Mouse (Mus musculus): ENCODE data around the gene Sp4.

Gene Sp4

DNA sequence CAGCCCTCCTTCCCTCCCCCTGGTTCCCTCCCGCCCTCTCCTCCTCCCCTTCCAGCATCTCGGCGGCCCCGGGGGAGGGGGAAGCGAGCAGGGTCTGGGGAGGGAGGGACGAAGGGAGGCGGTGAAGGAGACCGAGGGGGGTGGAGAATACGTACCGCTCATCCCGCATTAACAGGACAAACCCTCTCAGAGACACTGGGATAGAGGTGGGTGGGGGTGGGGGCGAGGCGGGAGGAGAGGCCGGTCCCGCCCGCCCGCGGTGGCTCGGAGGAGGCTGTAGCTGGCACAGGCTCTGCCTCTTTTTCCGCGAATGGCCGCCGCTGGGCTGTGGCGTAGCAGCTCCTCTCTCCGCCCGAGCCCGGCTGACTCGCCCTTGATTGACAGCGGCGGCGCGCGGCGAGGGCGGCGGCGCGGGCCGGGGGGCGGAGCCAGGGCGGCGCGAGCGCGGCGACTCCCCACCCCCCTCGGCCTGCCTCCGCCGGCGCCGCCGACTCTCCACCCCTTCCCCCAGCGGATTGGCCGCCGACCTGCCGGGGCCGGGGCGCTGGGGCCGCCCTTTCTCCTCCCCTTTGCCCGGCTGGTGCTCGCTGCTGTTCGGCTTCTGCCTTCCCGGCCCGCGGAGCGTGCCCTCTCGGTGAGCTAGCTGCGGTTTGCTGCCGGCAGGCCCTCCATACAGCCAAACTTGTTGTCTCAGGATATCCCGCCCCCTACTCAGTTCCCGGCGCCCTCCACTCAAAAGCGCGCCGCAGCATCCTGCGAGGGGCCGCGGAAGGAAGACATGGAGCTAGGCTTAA, at the start of gene Sp4:
Gene Sp4, minus strand, starts transcription at position 369 of the 794 bp plus-strand sequence.
- peak; percentile 68 for DNase-seq (ENCODE audit: low read depth, low spot score)

- no peak for DNase-seq (ENCODE audit: low read depth, low spot score)
These were observed 37.9 kb upstream of the Sp4 start for GRCm38 (mm10) chr12:118339107-118339506.

- DNase-seq (ENCODE audit: low read depth, low spot score) = no peak
These were observed 37.0 kb upstream of the Sp4 start for GRCm38 (mm10) chr12:118338243-118338642.

GRCm38 (mm10) chr12:118337291-118337690, 36.1 kb upstream of the Sp4 start:
- DNase-seq (ENCODE audit: low read depth, low spot score) = no peak

GRCm38 (mm10) chr12:118328739-118329249, 27.6 kb upstream of the Sp4 start:
- no peak for DNase-seq (ENCODE audit: low read depth, low spot score)

DNA sequence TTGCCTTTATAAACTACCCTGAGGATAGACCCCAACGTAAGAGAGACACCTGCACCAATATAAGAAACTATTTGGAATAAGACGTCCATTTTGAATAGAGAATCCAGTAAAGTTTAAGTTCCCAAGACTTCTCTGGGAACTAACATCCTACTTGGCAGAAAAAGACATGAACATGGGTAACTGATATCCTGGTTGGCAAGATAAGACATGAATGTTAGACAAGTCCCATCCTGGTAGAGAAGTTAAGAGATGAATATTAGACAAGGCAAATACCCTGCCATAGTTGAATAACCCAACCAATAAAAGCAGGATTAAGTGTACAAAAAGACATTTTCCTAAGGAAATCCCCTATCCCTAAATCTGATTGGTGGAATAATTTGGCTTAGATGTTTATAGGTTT, 26.3 kb upstream of the Sp4 start:
- DNase-seq (ENCODE audit: low read depth, low spot score) = no peak

DNA sequence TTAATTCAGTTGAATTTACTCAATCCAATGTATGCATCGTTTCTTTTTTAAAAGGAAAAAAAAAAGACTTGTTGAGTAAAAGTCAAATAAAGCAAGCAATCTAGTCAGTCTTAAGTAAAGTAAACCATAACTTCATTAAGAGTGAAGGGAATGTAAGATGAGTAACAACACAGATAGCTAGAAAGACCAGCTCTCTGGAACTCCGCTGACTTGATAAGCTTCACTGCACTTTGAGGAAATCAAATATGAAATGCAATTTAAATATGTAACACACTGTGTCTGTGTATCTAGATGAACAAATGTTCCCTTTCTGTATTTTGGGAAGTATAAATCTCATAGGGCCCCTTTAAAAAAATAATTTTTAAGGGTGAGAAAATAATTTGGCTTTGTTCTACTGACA, 24.9 kb upstream of the Sp4 start:
- no peak for DNase-seq (ENCODE audit: low read depth, low spot score)

DNA sequence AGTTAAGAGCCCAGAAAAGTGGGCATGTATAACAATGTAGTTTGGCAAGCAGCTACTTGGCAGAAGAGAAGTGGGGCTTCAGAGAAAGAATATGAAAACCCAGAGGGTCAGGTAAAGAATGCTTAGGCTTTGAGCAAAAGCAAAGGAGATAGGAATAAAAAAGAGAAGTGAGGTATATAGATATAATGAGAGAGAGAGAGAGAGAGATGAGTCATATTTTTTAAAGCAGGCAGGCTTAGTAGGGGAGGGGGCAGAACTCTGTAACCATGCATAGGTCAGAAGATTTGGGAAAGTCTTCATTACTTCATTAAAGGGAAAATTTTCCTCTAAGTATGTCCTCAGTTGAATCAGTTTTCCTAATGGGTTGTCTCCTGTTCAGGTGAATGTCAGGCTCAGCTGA, 18.8 kb upstream of the Sp4 start:
- no peak for DNase-seq (ENCODE audit: low read depth, low spot score)

DNA sequence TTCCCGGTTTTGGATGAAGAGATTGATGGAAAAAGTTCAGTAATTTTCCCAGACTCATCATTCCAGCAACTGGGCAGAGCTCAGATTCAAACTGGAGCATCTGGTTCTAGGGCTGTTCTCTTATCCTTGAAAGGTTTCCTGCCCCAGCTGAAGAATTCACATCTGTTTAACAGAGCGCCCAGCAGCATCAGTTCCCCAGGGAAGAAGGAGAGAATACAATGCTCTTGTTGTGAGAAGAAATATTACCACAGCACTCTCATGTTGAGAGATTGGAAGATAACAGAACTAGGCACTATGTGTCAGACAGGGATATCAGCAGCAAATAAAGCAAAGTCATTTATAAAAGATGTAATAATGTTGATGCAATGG, 13.2 kb upstream of the Sp4 start:
- no peak for DNase-seq (ENCODE audit: low read depth, low spot score)

- DNase-seq (ENCODE audit: low read depth, low spot score) = no peak
These were observed 12.7 kb upstream of the Sp4 start for GRCm38 (mm10) chr12:118313805-118314476.

DNA sequence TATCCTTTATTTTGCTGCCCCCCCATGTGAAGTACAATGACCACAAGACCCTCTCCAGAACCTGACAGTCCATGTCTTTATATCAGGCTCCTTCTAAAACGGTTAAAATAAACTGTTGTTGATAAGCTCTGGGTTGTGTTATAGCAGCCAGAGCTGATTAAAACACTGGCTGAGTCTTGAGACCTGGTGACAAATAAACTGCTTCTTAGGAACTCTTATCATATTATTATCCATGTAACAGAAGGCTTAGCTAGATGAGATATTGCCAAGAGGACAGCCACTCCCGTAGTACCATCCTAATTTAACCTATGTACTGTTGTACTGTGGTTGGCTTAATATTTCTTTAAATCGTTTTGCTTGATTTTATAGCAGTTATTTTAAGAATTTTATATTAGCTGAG, 2.3 kb upstream of the Sp4 start:
- no peak for DNase-seq (ENCODE audit: low read depth, low spot score)

DNA sequence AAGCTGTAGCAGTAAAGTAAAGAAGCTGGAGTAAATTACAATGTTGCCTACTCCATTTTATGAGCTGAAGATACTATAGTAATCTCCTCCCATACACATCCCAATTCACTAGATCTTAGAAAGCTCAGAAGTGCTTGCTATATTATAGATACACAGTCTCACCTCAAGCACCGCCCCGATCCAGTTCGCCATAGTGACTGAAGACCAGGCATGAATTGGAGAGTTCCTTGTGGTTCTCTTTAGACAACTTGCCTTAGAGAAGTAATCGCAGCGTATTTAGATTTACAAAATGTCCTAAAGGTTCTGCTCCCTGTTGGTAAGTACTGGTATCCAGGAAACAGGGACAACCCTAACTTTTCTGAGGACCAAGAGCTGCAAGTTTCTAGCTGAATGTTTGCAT, 1.8 kb upstream of the Sp4 start:
- DNase-seq (ENCODE audit: low read depth, low spot score) = no peak

DNA sequence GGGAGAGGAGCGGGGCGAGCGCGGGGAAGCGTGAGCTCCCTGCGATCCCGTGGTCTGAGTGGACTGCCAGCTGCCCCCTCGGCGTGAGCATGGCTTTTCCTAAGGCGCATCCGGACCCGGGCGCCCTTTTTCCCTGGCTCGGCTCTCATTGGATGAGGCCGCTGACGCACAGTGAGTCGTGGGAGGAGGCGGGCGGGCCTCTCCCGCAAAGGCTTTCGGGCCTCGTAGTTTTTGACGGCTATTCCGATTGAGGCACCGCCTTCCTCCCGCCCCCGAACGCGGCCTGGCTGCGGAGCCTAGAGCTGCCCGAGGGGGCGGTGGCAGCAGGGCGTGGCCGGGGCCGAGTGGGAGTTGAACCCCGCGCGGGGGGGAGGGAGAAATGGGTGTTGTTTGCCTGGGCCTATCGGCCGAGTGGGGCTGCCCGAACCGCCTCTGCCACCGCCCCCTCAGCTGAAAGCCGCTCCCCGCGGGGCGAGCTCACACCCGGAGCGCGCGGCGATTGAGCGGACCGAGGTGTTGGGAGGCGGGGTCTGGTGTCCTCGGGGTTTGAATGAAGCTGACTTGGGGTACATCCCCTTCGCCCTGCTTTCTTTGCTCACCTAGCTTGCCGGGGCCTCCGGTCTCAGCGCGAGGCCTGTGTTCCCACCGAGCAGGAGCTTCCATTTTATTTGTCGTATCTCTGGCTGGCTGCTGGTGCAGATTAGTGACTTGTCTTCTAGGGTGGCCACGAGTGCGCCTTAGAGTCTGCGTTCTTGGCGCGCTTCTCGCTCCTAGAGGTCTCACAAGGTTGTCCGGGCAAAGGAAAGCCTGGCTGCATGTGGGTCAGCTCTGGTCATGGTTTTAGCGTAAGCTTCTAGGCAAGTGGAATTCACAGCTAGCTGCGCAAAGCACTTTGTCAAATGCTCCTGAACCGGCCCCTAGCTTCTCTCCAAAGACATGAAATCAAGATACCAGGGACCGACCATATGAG, 911 bp upstream of the Sp4 start:
- peak; percentile 92 for DNase-seq (ENCODE audit: low read depth, low spot score)

GRCm38 (mm10) chr12:118300754-118301071, 527 bp downstream of the Sp4 start:
- no peak for DNase-seq (ENCODE audit: low read depth, low spot score)

DNA sequence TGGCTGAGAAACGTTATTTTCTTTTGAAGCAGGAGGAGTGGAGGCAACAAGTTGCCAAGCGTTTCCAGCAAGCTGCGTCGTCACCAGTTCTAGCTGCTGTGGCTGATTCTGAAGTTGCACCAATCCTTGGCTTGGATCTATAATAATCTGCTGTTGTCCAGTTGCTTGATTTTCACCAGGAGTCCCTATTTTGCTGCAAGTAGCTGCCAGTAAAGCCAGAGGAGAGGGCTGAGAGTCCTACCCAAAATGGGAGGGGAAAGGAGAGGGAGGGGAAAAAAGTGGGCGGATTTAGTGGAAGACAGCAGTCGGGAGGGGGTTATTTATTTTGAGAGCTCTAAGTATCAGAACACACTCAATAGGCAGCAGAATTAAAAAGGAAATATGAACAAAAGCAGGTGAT, 1.3 kb downstream of the Sp4 start:
- no peak for DNase-seq (ENCODE audit: low read depth, low spot score)

DNA sequence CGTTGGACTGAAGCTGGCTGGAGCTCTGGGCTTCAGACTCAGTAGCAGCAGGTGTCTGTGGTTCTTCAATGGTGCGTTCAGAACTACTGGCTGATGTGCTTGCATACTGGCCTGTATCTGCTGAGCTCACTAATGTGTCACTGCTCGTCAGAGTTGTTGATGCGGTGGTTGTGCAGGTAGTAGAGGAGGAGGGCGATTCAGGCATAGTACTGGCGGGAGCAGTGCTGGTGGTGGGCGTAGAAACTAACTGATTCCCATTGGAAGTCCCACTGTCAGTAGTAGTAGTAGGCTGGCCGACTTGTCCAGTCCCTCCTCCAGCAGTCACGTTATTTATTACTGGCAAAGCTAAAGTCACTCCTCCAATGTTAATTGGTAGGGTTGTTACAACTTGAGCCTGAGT, 2.1 kb downstream of the Sp4 start:
- DNase-seq (ENCODE audit: low read depth, low spot score) = no peak

- no peak for DNase-seq (ENCODE audit: low read depth, low spot score)
These were observed 2.7 kb downstream of the Sp4 start for GRCm38 (mm10) chr12:118298516-118298915.

DNA sequence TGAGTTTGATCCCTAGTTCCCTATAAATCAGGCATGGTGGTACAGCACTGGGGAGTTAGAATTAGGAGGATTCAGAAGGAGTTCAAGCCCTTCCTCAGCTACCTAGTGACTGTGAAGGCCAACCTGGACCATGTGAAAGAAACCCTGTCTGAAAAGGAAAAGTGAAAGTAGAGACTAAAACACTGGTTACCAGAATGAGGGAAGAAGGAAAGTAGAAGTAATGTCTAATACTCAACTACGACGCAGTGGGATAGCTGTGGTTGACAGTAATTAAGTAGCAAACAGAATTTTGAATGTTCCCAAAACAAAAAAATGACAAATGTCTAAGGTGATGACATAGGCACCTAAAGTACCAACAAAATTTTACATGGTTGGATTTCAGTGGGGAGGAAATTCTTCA, 5.0 kb downstream of the Sp4 start:
- no peak for DNase-seq (ENCODE audit: low read depth, low spot score)

DNA sequence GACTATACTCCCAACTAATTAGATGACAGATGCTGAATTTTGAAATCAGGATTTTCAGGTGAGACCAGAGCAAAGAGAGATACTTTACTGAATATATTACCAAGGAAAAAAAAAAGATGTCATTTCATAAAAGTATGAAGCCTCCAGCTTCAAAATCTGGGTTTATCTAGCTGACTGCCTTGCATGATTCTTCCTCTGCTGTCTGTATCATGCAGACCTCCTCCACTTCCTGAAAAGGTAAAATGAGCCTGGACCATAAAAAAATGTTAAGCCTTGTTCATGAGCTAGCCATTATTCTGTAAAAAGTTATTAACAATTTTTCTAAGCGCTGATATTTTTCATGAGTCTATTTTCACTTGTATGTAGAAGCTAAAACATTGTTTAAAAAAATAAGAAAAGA, 5.4 kb downstream of the Sp4 start:
- no peak for DNase-seq (ENCODE audit: low read depth, low spot score)

- no peak for DNase-seq (ENCODE audit: low read depth, low spot score)
These were observed 12.3 kb downstream of the Sp4 start for GRCm38 (mm10) chr12:118288947-118289346.

DNA sequence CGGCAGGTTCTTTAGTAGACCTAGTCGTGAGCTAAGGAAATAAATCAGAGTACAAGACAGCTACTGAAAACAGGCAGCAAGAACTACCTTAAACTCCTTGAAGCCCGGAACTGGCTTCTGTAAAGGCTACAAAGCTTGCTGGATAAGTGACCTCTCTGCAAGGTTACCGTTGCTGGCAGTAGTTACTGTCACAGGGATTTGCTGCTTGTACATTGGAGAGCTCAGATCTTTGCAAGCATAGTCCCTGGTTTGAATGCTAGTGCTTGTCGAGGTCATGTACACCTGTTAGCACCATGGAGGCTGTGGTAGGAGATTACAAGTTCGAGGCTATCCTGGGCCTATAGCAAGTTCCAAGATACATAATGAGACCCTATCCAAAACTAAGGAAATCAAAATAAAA, 16.1 kb downstream of the Sp4 start:
- no peak for DNase-seq (ENCODE audit: low read depth, low spot score)

GRCm38 (mm10) chr12:118281961-118282360, 19.3 kb downstream of the Sp4 start:
- DNase-seq (ENCODE audit: low read depth, low spot score) = no peak

Measured in WW6 (cell line).